Mouse (Mus musculus) layer of hippocampus, adult 11-12 months (tissue): Measurements from ENCODE around the gene Skap1.

Experiments used
- DNase-seq: peaks from one replicate; pipeline ENCODE4 v3.0.0; 2022; ENCODE audit warnings: low spot score

Skap1 gene

GRCm38 (mm10) chr11:96781425-96781824 is 317.0 kb downstream of the Skap1 start:
- DNase-seq: no peak

DNA sequence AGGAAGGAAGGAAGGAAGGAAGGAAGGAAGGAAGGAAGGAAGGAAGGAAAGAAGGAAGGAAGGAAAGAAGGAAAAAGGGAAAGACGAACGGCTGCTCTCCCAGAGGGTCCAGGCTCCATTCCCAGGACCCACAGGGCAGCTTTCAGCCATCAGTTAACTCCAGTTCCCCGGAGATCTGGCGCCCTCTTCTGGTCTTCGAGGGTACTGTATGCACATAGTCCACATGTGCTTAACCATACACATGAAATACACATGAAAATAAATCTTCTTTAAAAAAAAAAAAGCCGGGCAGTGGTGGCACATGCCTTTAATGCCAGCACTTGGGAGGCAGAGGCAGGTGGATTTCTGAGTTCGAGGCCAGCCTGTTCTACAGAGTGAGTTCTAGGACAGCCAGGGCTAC is 320.5 kb downstream of the Skap1 start:
- peak; percentile 72 for DNase-seq

GRCm38 (mm10) chr11:96786731-96787450 is 322.5 kb downstream of the Skap1 start:
- no peak for DNase-seq

- peak; percentile 91 for DNase-seq
Measured at GRCm38 (mm10) chr11:96788871-96789795, 324.7 kb downstream of the Skap1 start, which contains the start of gene Cbx1. TSS of gene Cbx1 (plus strand) at chr11:96789127.

DNA sequence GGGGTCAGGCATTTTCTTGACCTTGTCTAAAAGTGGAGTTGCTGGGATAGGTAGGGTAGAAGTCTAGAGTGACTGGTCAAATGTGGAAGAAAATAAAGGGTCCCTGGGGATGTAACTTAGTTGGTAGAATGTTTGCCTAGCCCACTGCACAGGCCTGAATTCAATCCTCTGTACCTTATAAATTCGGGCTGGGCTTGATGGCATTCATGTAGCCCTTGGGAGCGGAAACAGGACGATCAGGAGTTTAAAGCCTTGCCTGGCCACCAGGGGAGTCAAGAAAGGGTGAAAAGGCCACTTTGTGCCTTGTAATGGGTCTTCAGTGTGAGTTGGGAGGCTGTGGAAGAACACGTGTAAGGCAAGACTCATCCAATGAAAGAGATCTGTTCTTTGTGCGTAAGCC is 325.6 kb downstream of the Skap1 start:
- no peak for DNase-seq

GRCm38 (mm10) chr11:96790681-96791080 is 326.3 kb downstream of the Skap1 start:
- no peak for DNase-seq

DNA sequence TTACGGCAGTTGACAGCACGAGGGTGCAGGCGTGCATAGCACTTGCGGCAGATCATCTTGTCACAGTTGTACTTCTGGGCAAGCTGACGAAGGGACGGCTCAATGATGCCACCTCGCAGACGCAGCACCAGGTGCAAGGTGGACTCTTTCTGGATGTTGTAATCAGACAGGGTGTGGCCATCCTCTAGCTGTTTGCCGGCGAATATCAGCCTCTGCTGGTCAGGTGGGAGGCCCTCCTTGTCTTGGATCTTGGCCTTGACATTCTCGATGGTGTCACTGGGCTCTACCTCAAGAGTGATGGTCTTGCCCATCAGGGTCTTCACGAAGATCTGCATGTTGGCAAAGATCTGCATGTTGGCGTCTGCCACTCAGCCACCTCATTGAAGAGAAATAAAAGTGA is 331.1 kb downstream of the Skap1 start:
- no peak for DNase-seq

DNA sequence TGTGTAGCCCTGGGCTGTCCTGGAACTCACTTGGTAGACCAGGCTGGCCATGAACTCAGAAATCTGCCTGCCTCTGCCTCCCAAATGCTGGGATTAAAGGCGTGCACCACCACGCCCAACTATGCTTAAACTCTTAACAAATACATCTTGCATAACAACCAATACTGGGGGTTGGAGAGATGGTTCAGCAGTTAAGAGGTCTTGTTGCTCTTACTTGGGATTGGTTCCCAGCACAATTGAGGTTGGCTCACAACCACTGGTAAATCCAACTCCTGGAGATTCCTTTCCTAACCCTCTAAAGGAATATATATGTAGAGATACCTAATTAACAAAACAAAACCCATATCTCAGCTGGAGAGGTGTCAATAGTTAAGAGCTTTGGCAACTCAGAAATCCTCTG is 331.7 kb downstream of the Skap1 start:
- no peak for DNase-seq

GRCm38 (mm10) chr11:96796586-96796985 is 332.2 kb downstream of the Skap1 start:
- no peak for DNase-seq

- no peak for DNase-seq
Measured at GRCm38 (mm10) chr11:96799511-96799910, 335.1 kb downstream of the Skap1 start.

GRCm38 (mm10) chr11:96805606-96806005 is 341.2 kb downstream of the Skap1 start:
- DNase-seq: no peak

DNA sequence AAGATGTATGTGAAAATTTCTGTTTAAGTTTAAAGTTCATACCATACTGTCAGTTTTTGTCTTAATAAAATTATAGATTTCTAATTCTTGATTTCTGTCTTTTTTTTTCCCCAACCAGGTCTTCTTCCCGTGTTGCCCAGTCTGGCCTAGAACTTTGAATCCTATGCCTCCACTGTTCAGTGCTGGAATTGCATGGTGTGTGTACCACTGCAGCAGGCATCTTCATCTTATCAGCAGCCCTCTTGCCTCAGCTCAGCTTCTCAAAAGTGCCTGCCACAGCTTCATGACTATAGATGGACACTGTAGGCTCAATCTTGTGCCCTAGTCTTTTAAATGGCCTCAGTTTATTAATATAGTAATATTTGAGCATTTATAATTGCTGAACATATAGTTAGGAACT is 343.7 kb downstream of the Skap1 start:
- DNase-seq: no peak
